8 mouse cellular contexts compared by ENCODE assay signal in the genomic region with DNA sequence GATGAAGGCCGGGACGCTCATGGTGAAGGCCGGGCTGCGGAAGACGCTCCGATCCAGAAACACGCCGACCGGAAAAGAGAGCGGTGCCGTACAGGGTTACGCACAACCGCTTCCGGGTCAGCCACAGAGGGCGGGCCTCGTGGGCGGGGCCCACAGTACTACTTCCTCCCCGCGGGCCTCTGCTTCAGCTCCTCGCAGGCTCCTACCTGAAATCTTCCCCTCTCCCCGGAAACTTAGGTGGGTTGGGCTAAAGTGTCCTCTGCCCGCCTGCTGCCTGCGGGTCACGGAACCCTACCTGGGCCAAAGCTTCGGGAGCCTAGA. TPM values are rescaled to one million over a fixed set of nuclear protein-coding genes. Genes with fewer than 3 reads are reported as not detected.
DNase-seq lines count a peak whose midpoint lies in the region; ATAC-seq and TF ChIP-seq lines count a peak whose summit lies in the region.

A gene (minus strand): TSS at position 114 of the 321 bp plus-strand sequence.

- H3K27me3 ChIP-seq in hindbrain, postnatal 0 days (ENCODE audit: insufficient read depth, low read length): no peaks in the 10 kb centered on the region

- H3K4me1 ChIP-seq in hindbrain, postnatal 0 days (ENCODE audit: insufficient read depth, low read length): peaks cover 6% of the 10 kb centered on the region; the same call in 1 of the 2 replicates

- peak within 1 kb of the TSS; percentile 85 for H3K9ac ChIP-seq in hindbrain, postnatal 0 days (replicated peaks; ENCODE audit: low read length)

- peak; percentile 97 for DNase-seq in ZHBTc4 (ENCODE audit: low read depth, low spot score)
- DNase-seq in gastrocnemius, adult 2 months: peak; percentile 96
- DNase-seq in hindbrain, postnatal 0 days (ENCODE audit: low spot score): peak; percentile 96
- peak; percentile 93 to 96 for DNase-seq in left cerebral cortex, adult 2 months (ENCODE audit: extremely low spot score in 1 of 2, low spot score in 2 of 2)
- peak; percentile 96 to 97 for DNase-seq in right cerebral cortex, adult 2 months (ENCODE audit: low spot score in 2 of 2)
- peak; percentile 95 for DNase-seq in urinary bladder, postnatal 14 days (ENCODE audit: low spot score)

- H3K4me3 ChIP-seq in gastrocnemius, adult 2 months: peak within 1 kb of the TSS; percentile 100
- H3K4me3 ChIP-seq in hindbrain, postnatal 0 days (ENCODE audit: low read length): peak within 1 kb of the TSS; percentile 97
- peak within 1 kb of the TSS; percentile 87 for H3K4me3 ChIP-seq in left cerebral cortex, adult 2 months

- H3K36me3 ChIP-seq in hindbrain, postnatal 0 days (ENCODE audit: insufficient read depth, low read length): peaks cover 11% of the 10 kb centered on the region; the same call in 1 of the 2 replicates

- peak within 1 kb of the TSS; percentile 95 for H3K27ac ChIP-seq in gastrocnemius, adult 2 months
- peak within 1 kb of the TSS; percentile 69 for H3K27ac ChIP-seq in hindbrain, postnatal 0 days
- H3K27ac ChIP-seq in left cerebral cortex, adult 2 months: peak within 1 kb of the TSS; percentile 90

- WGBS in hindbrain, postnatal 0 days: under 1% methylated on average over 20 of the region's 25 CpGs

- no peaks in the 10 kb centered on the region for H3K9me3 ChIP-seq in hindbrain, postnatal 0 days (ENCODE audit: low read length)

- no peak for TF ChIP-seq CTCF in gastrocnemius, adult 2 months (IDR thresholded peaks at IDR 0.05)
- TF ChIP-seq CTCF in hindbrain, postnatal 0 days (IDR thresholded peaks at IDR 0.05; ENCODE audit: low read depth): no peak
- TF ChIP-seq CTCF in left cerebral cortex, adult 2 months (IDR thresholded peaks at IDR 0.05): no peak

- ATAC-seq in common myeloid progenitor, adult 5-6 weeks (replicated peaks; ENCODE audit: low read depth, poor library complexity, severe bottlenecking): peak; percentile 97
- peak; percentile 100 for ATAC-seq in hindbrain, postnatal 0 days
- ATAC-seq in megakaryocyte, adult 5-6 weeks (ENCODE audit: poor library complexity, severe bottlenecking): peak; percentile 99

- intact Hi-C loops in gastrocnemius, adult 2 months (cut with DNase I): loop anchor here (10.0 kb wide), 1 partner anchor 988 kb away; a partner anchor contains a TSS
- intact Hi-C loops in left cerebral cortex, adult 2 months (cut with DNase I): loop anchor here (2.0 to 5.0 kb wide), 2 partner anchors 200 to 425 kb away; a partner anchor contains a TSS

- H3K4me2 ChIP-seq in hindbrain, postnatal 0 days (ENCODE audit: low read depth, low read length): peak within 1 kb of the TSS; percentile 70

RNA-seq across cellular contexts. Expression of the gene that starts here (rescaled TPM):
- total RNA-seq in common myeloid progenitor, adult 5-6 weeks (2017): 351 and 353 TPM in 2 replicates
- 10 to 100 TPM; 90.6 to 91.6 TPM for total RNA-seq in gastrocnemius, adult 2 months (2021)
- 85.0 and 85.8 TPM in 2 replicates for total RNA-seq in hindbrain, postnatal 0 days (2014; rRNA removed)
- polyA plus RNA-seq in hindbrain, postnatal 0 days (2015; fragmentation: Nextera tagmentation; extraction: Ambion mirVana): 187 and 190 TPM in 2 replicates
- 10 to 100 TPM; 83.4 to 89.8 TPM for total RNA-seq in left cerebral cortex, adult 2 months (2021)
- total RNA-seq in megakaryocyte, adult 5-6 weeks (2015): 267 and 274 TPM in 2 replicates
- 165 and 245 TPM in 2 replicates for total RNA-seq in megakaryocyte, adult 5-6 weeks (2017)

Comparison
In these comparisons a context has a peak if more than half of its experiments do, and no peak if none do; other contexts are left out.
1. Peak in every context shown above with its lines: DNase-seq, ATAC-seq, H3K4me3 ChIP-seq and H3K27ac ChIP-seq.